Mouse (Mus musculus) embryonic fibroblast, embryonic 13.5 days (primary cell): ENCODE measurements around the gene Wscd1. TPM values are rescaled to one million over a fixed set of nuclear protein-coding genes. Genes with fewer than 3 reads are reported as not detected.

Experiments used
- H3K27ac ChIP-seq: 2 replicates; pipeline ENCODE4 v1.5.1; 2012; ENCODE audit warnings: low read length, control low read depth, inconsistent platforms; ENCODE audit not compliant: insufficient read depth
- H3K4me1 ChIP-seq: 2 replicates; pipeline ENCODE4 v1.6.1; 2011; ENCODE audit warnings: low read length; ENCODE audit not compliant: control insufficient read depth, insufficient read depth
- H3K4me3 ChIP-seq: 2 replicates; pipeline ENCODE4 v1.5.1; 2011; ENCODE audit warnings: mild to moderate bottlenecking, control low read depth, low read length; ENCODE audit not compliant: insufficient read depth
- CTCF ChIP-seq: IDR thresholded peaks from 2 replicates; pipeline ENCODE4 v1.5.1; 2011; ENCODE audit warnings: mild to moderate bottlenecking, control low read depth, low read length, moderate library complexity, borderline replicate concordance; ENCODE audit not compliant: insufficient read depth
- POLR2A ChIP-seq: IDR thresholded peaks from 2 replicates; pipeline ENCODE4 v1.6.1; 2011; ENCODE audit warnings: low read depth, mild to moderate bottlenecking, control low read depth, low read length, moderate library complexity
- polyA plus RNA-seq: library from polyadenylated mRNA; stranded (reverse); fragments of >200 nt; gene quantifications from 2 replicates; pipeline ENCODE4 v1.2.4, GENCODE M21; 2011; ENCODE audit warnings: low read depth; ENCODE audit not compliant: missing spikeins, insufficient read length

Wscd1 gene
- polyA plus RNA-seq = 0.23 TPM in 1 of 2 replicates, not detected in the other

DNA sequence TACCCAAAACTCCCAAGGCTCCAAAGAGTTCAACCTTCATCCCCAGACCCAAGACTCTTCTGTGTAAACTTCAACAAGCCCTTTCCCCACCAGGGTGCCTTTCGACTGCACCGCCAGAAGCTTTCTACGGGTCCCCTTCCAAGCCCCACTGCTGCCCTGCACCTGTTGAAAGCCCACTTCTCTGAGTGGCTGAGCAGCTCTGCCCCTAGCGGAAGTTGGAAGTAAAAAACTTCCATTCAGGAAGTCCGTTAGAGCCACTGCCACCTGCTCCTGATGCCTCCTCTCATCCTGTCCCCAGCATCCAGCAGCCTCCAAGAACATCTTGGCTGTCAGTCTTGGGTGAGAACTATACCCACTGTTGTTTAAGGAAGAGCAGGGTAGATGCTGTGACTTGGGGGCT lies at the start of gene Wscd1:
Gene Wscd1, plus strand, starts transcription at position 250 of the 400 bp plus-strand sequence.
- Histone ChIP-seq H3K27ac (no peak within 1 kb of the TSS), H3K4me1 (no peaks in the 10 kb centered on the region), H3K4me3 (peak within 1 kb of the TSS; percentile 24; the same call in 1 of the 2 replicates)
- TF ChIP-seq POLR2A (no peak), CTCF (no peak)

DNA sequence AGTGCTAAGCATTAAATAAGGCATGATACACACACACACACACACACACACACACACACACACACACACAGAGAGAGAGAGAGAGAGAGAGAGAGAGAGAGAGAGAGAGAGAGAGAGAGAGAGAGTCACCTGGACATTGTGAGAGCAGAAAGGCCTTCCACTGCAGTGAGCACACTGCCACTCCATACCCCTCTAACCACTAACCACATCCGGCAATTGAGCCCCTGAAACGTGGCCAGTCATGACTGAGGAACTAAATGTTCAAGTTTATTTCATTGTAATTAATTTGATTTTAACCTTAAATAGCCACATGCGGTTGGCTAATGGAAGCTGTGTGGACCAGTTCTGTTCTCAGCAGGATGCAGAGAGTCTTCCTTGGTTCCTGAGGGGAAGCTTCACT lies 21.7 kb upstream of the Wscd1 start:
- Histone ChIP-seq H3K4me3 (no peak overlapping the region), H3K4me1 (no peaks in the 10 kb centered on the region), H3K27ac (no peak overlapping the region)
- TF ChIP-seq POLR2A (no peak), CTCF (no peak)

DNA sequence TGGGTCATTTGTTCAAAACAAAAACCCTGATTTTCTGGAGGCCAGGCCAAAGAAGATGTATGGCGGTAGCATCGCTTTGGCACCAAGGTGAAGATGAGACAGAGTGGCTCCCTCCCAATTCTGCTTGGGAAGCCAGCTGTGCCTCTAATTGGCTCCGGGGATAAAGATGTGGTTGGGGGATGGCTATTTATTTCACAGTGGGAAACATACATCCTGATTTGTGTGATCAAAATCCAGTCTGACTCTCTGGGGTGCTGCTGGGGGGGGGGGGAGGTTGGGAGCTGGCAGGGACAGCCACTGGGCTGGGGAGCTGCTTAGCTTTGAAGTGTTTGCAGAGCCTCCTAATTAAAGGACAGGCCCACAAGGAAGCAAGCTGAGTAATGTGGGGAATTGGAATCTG lies 20.4 kb upstream of the Wscd1 start:
- Histone ChIP-seq H3K4me1 (no peaks in the 10 kb centered on the region), H3K27ac (no peak overlapping the region), H3K4me3 (no peak overlapping the region)
- TF ChIP-seq POLR2A = no peak
- no peak for TF ChIP-seq CTCF

DNA sequence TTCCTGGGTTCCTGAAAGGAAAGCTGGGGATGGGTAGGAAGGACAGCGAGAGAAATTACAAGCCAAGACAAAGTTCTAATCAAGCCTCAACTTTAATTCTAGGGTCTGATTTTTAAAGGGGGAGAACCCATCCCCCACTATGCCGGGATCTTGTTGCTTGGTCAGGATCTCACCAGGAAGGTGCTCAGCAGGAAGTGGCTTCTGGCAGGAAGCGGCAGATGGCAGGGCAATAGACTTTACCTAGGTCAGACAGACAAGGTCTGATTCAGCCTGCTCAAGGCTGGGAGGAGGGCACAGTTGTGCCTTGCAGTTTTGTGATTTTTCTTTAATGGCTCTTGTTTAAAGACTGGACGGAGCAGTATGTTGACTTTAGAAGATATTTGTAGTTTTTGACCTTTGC lies 15.9 kb upstream of the Wscd1 start:
- no peak for TF ChIP-seq POLR2A
- TF ChIP-seq CTCF = no peak
- H3K4me3 ChIP-seq = no peak overlapping the region
- H3K4me1 ChIP-seq = no peaks in the 10 kb centered on the region
- H3K27ac ChIP-seq = no peak overlapping the region

DNA sequence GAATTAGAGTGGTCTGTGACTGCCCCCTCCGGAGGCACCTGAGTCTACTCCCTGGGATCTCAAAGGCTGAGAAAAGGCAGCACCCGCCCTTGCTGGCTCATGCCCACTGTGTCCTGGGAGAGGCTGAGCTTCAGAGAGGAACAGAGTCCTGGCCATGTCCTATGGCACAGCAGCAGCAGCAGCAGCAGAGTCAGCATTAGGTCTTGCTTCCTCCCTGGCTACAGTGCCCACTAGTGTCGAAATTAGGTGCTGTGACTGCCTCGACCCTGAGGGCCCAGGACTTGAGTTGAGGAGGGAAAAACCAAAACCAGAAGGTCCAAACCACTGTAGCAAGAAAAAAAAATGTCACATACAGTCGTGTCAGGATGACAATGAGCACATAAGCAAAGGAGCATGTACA lies 12.6 kb upstream of the Wscd1 start:
- no peaks in the 10 kb centered on the region for H3K4me1 ChIP-seq
- TF ChIP-seq CTCF = peak; percentile 31; the same call in 1 of the 2 replicates
- TF ChIP-seq POLR2A = no peak

DNA sequence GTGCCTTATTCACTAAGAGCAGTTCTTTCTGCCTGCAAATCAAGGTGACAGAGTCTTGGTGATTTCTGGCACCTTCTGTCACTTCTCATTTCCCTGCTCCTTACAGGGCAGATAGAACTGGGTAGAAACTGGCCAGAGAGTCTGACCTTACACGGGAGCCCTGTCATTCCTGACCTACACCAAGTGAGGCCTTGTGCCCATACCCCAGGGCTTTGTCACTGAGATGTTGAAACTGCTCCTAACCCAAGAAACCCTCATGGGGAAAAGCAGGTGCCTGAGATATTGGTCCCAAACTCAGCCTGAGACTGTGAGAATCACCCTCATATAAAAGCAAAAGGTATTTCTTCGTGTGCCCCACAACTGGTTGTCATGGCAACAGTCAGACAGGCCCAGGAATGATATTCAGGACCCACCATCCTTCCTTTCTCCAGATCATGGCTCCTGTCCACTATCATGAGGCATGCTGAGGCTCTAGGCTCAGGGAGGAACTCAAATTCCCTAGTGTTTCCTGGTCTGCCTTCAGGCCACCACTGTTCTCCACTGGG lies 11.1 kb upstream of the Wscd1 start:
- TF ChIP-seq POLR2A = no peak
- no peak for TF ChIP-seq CTCF

More for the DNA sequence above, 12.6 kb upstream of the Wscd1 start:
- Histone ChIP-seq H3K4me3 (no peak overlapping the region), H3K27ac (no peak overlapping the region)

DNA sequence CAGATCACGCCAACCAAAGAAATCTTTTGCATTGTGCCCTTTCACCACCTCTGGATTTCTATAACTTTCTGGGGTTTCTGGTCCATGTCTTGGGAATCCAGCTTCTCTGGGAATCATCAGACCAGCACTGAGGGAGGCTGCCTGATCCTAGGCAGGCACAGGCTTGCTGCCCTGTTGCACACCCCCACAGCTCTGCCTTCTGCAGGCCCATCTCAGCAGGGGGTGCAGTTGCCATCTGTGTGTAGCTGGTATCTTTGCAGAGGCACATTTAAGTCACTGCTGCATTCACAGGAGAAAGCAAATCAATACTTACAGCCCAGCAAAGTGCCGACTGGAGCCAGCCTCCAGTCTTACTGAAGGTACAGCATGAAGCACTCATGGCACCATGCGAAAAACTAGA lies 3.8 kb upstream of the Wscd1 start:
- TF ChIP-seq CTCF = no peak
- TF ChIP-seq POLR2A = no peak
- no peak overlapping the region for H3K4me3 ChIP-seq
- no peak overlapping the region for H3K27ac ChIP-seq
- no peaks in the 10 kb centered on the region for H3K4me1 ChIP-seq

More for the DNA sequence above, 11.1 kb upstream of the Wscd1 start:
- Histone ChIP-seq H3K4me1 (no peaks in the 10 kb centered on the region), H3K4me3 (no peak overlapping the region), H3K27ac (no peak overlapping the region)

DNA sequence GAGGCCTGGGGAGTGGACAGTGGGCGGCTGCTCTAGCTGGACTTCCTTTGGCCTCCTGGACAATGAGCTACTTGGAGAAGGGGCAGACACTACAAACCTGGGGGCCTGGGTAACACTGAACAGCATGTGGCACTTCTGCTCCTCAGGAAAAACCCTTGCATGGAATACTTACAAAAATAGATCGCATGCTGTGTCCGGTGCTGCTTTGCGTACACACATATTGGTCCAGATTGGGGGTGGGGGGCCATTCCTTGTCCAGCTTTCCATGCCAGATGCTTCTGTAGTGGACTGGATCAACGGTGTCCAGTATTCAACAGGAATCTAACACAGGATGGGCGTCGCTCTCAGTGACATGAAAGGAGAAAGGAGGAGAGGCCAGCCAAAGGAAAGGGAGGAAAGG lies 2.0 kb upstream of the Wscd1 start:
- TF ChIP-seq POLR2A (no peak), CTCF (no peak)
- Histone ChIP-seq H3K4me1 (no peaks in the 10 kb centered on the region), H3K27ac (no peak overlapping the region), H3K4me3 (no peak overlapping the region)

DNA sequence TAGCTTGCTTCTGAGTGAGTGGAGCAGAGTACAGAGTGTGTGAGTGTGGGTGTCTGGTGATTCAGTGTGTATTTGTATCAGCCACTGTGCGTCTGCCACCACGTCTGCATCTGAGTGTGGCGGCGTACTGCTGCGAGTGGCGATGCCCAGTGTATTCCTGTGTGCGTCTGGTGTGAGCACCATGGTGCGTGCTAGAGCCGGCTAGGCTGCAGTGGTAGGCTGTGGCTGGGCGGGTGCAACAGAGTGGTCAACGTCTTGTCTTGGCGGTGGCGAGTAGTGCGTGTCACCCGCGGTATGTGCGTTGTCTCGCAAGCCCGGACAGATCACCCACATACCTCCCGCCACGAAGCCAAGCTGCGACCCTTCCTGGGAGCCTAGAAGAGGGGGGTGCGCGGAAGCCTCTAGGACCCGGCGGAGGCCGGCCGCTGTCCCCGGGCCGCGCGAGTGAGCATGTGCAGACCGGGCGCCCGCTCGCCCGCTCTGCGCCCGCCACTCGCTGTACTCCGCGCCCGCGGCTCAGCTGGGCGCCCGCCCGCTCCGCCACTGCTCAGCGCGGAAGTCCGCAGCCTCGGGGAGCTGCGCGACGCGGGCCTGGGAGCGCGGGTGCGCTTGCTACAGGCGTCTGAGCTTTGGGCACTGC lies 934 bp downstream of the Wscd1 start:
- H3K27ac ChIP-seq = no peak overlapping the region
- H3K4me3 ChIP-seq = peak overlapping the region; percentile 24
- H3K4me1 ChIP-seq = no peaks in the 10 kb centered on the region
- TF ChIP-seq POLR2A (no peak), CTCF (no peak)

DNA sequence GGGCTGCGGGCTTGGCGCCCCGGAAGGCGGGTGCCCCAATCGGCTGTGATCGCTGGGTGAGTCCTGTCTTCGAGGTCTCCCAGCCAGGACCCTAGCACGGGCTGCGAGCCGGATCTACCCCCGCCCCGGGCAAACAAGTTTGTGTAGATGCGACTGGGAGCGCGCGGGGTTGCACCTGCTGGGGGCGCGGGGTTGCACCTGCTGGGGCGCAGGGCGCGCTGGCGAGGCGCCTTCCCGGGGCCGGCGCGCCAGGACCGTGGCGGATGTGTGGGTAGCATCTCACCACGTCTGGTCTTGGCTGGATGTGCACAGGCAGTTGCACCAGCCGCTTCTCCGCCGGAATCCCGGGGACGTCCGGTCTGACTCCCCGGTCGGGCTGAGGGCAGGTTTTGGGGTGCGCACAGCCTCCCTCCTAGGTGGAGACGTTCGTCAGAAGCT lies 1.5 kb downstream of the Wscd1 start:
- TF ChIP-seq POLR2A (no peak), CTCF (no peak)
- no peaks in the 10 kb centered on the region for H3K4me1 ChIP-seq
- peak overlapping the region; percentile 24 for H3K4me3 ChIP-seq
- H3K27ac ChIP-seq = no peak overlapping the region
